Mouse (Mus musculus) heart, adult 2 months (tissue): ENCODE results near the gene Cd36. TPM values are rescaled to one million over a fixed set of nuclear protein-coding genes. Genes with fewer than 3 reads are reported as not detected.
A peak's percentile ranks its signal among the peaks of the same experiment; 100 is the strongest.

Experiments used
- DNase-seq, 2 experiments: peaks; one replicate each; pipeline ENCODE4 v3.0.0; 2021
- H3K27ac ChIP-seq: fragments of 200-600 bp; 2 replicates; pipeline ENCODE4 v1.8.1; 2022
- H3K27me3 ChIP-seq: fragments of 200-500 bp; 2 replicates; pipeline ENCODE4 v1.6.1; 2012; ENCODE audit warnings: mild to moderate bottlenecking, low read length, inconsistent platforms, mixed read lengths; ENCODE audit not compliant: control insufficient read depth, insufficient read depth
- H3K36me3 ChIP-seq: fragments of 200-500 bp; 2 replicates; pipeline ENCODE4 v1.6.1; 2012; ENCODE audit warnings: low read length, inconsistent platforms; ENCODE audit not compliant: control insufficient read depth, insufficient read depth
- H3K4me1 ChIP-seq: fragments of 200-500 bp; 2 replicates; pipeline ENCODE4 v1.6.1; 2011; ENCODE audit warnings: low read length; ENCODE audit not compliant: control insufficient read depth, insufficient read depth
- H3K4me3 ChIP-seq: fragments of 200-600 bp; 2 replicates; pipeline ENCODE4 v1.8.1; 2022
- H3K79me2 ChIP-seq: fragments of 200-500 bp; replicated peaks from 2 replicates; pipeline ENCODE4 v1.6.1; 2012; ENCODE audit warnings: mild to moderate bottlenecking, inconsistent platforms, low read length, moderate library complexity, mixed read lengths; ENCODE audit not compliant: control insufficient read depth, insufficient read depth
- H3K9ac ChIP-seq: fragments of 200-500 bp; 2 replicates; pipeline ENCODE4 v1.6.1; 2012; ENCODE audit warnings: low read depth, mild to moderate bottlenecking, control low read depth, inconsistent platforms, low read length, mixed read lengths
- CTCF ChIP-seq: fragments of 200-600 bp; IDR thresholded peaks from 2 replicates; pipeline ENCODE4 v1.8.1; 2022; ENCODE audit warnings: antibody characterized with exemption, mild to moderate bottlenecking, moderate library complexity
- EP300 ChIP-seq: fragments of 200-500 bp; IDR thresholded peaks from 2 replicates; pipeline ENCODE4 v1.6.1; 2011; ENCODE audit warnings: low read depth, low read length, control low read depth; ENCODE audit not compliant: insufficient read depth
- POLR2A ChIP-seq: fragments of 200-500 bp; IDR thresholded peaks from 2 replicates; pipeline ENCODE4 v1.6.1; 2011; ENCODE audit warnings: mild to moderate bottlenecking, low read depth, low read length, control low read depth; ENCODE audit not compliant: insufficient read depth
- WGBS: fragments of 180-500 bp; shearing (Covaris S2); methylation state at CpG from one replicate; pipeline ENCODE4 v1.1.7; 2018; 5-methylcytosine and 5-hydroxymethylcytosine counted together
- intact Hi-C: fragments of 180-260 bp; cut with DNase I; formaldehyde crosslinking; loops from one replicate; pipeline ENCODE4 v1.15.1; 2025
- polyA plus RNA-seq: library from polyadenylated mRNA; depleted of rRNA; stranded (reverse); fragments of >200 nt; gene quantifications from 2 replicates; pipeline ENCODE4 v1.2.3, GENCODE M21; 2012
- total RNA-seq, 2 experiments: library from RNA; stranded (reverse); gene quantifications; 2 replicates each; pipeline ENCODE4 v1.2.3; 2021

The Cd36 gene
- total and polyA plus RNA-seq, 3 experiments: 341 to 1,999 (median 1,665) TPM

DNA sequence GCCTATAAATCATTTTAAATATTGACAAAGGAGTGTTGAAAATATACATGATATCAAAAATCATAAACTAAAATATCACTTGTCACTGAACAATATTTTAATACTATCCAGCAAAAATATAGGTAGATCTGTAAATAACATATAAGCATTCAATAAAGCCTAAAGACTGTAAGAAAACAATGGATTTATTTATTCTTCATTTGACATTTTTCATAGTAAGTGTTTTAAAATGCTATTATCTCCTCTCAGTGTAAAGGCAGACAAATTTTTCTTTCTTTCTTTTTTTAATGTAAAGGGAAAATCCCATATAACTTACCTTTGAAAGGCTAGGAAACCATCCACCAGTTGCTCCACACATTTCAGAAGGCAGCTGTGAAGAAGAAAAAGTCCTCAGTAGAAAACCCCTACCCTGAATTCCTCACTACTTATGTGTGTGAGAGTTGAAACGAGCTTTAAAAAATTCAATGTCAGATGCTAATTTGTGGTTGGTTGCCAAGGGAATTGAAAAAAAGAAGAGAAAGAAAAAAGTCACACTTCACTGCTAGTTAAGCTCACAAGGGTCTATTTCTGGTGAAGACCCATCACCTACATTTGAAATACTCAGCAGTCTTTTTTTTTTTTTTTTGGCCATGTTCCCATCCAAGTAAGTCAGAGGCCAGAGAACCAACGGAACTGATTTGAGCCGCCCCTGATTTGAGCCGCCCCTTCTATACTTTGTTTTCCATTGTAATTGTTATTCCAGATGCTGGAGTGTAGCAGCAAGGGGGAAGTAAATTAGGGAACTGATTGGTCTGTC, 53.1 kb downstream of the Cd36 start:
- no peaks in the 10 kb centered on the region for H3K27me3 ChIP-seq
- H3K79me2 ChIP-seq: peaks cover 6% of the 10 kb centered on the region; the same call in 1 of the 2 replicates
- TF ChIP-seq CTCF (no peak), EP300 (peak; percentile 67; the same call in 1 of the 2 replicates), POLR2A (peak; percentile 58)
- WGBS: under 1% methylated on average over 4 of the region's 4 CpGs
- H3K4me1 ChIP-seq: peaks cover 11% of the 10 kb centered on the region
- peaks cover 50% of the 10 kb centered on the region for H3K36me3 ChIP-seq
- H3K27ac ChIP-seq: peak overlapping the region; percentile 90
- peak overlapping the region; percentile 47 for H3K4me3 ChIP-seq
- DNase-seq: peak in 1 of 2 experiments; percentile 59
- intact Hi-C loops: loop anchor here (1.0 to 2.0 kb wide), 3 partner anchors 41 to 103 kb away; no protein-coding TSS in a partner anchor
- H3K9ac ChIP-seq: peak overlapping the region; percentile 45; the same call in 1 of the 2 replicates

DNA sequence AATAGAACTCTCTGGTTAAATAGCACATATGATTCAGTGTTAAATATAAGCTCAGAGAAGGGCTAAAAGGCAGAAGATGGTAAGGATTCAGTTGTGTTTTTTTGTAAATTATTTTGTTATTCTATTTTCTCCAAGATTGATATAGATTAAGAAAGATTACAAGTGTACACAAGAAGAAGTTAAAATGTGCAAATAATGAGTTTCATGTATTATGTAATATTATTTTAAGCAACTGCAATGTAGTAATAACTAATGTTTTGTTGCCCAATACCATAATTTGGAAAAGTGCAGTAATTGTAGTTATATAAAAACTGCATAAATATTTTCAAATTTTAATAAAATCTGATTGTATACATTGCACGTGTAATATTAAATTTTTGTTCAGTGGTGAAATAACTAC, 54.8 kb downstream of the Cd36 start:
- no peaks in the 10 kb centered on the region for H3K27me3 ChIP-seq
- H3K27ac ChIP-seq: peak overlapping the region; percentile 90
- no peak for DNase-seq
- no peak for TF ChIP-seq EP300
- no peak for TF ChIP-seq CTCF
- TF ChIP-seq POLR2A: no peak
- WGBS: 35% methylated on average over 1 of the region's 1 CpGs
- peaks cover 9% of the 10 kb centered on the region for H3K4me1 ChIP-seq
- no peak overlapping the region for H3K9ac ChIP-seq
- H3K79me2 ChIP-seq: peaks cover 3% of the 10 kb centered on the region; the same call in 1 of the 2 replicates
- H3K4me3 ChIP-seq: peak overlapping the region; percentile 47
- peaks cover 52% of the 10 kb centered on the region for H3K36me3 ChIP-seq
- intact Hi-C loops: loop anchor here (5.0 kb wide), 2 partner anchors 159 to 209 kb away; no protein-coding TSS in a partner anchor

DNA sequence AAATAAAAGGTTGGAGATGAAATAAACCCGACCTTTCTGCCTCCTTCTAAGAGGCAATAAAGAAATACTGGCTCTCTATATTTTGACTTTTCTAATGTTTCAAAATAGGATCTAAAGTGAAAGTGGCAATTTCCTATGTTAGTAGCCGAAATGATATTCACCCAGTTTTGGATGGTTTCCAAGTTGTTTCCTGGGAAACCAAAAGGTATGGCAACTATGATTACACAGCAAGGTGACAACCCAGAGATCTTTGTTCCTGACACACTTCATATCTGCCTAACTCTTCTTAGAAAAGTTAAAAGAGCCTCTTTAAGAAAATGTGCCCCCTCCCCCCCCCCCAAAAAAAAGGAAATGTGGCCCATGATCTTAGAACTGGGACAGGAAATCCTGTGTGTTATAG, 58.1 kb downstream of the Cd36 start:
- no peak for TF ChIP-seq EP300
- no peak for TF ChIP-seq CTCF
- TF ChIP-seq POLR2A: no peak
- Histone ChIP-seq H3K27ac (peak overlapping the region; percentile 90), H3K4me3 (peak overlapping the region; percentile 45), H3K36me3 (peaks cover 51% of the 10 kb centered on the region), H3K27me3 (no peaks in the 10 kb centered on the region), H3K9ac (peak overlapping the region; percentile 66; the same call in 1 of the 2 replicates), H3K79me2 (peaks cover 4% of the 10 kb centered on the region; the same call in 1 of the 2 replicates), H3K4me1 (peaks cover 3% of the 10 kb centered on the region)
- intact Hi-C loops: loop anchor here (5.0 kb wide), 2 partner anchors 162 to 212 kb away; no protein-coding TSS in a partner anchor
- WGBS: 18% methylated on average over 2 of the region's 2 CpGs
- no peak for DNase-seq

DNA sequence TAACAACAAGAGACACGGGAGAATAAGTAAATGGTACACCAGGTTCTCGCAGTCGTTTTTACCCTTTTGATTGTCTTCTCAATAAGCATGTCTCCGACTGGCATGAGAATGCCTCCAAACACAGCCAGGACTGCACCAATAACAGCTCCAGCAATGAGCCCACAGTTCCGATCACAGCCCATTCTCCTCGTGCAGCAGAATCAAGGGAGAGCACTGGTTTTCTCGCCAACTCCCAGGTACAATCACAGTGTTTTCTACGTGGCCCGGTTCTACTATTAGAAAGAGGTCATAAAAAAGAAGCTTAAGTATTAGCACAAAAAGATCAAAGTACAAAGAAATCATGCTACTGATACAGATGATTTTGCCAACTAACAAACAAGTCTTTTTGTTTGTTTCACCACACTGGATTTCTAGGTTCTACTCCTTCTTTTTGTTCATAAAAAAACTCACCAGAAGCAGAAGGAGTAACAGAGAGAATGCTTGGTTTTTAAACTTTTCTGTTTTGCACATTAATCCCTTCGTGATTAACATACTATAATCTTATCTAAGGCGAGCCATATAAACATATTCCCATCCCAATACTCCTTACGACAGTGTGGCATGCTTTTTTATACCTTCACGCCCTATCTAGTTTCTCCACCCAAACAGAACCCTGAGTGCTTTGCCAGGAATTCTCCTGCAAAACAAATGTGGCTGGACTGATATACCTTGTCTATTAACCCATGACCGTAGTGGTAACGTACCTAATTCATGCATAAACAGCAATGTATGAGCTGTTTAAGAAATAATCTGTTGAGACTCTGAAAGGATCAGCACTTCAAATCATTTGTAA, 59.7 kb downstream of the Cd36 start:
- Histone ChIP-seq H3K27ac (peak overlapping the region; percentile 90), H3K27me3 (no peaks in the 10 kb centered on the region), H3K4me3 (peak overlapping the region; percentile 45), H3K4me1 (peaks cover 4% of the 10 kb centered on the region), H3K9ac (peak overlapping the region; percentile 59), H3K79me2 (peaks cover 4% of the 10 kb centered on the region; the same call in 1 of the 2 replicates), H3K36me3 (peaks cover 59% of the 10 kb centered on the region)
- intact Hi-C loops: no loop called here
- TF ChIP-seq CTCF (no peak), EP300 (no peak), POLR2A (no peak)
- DNase-seq: no peak
- WGBS: 30% methylated on average over 15 of the region's 15 CpGs

DNA sequence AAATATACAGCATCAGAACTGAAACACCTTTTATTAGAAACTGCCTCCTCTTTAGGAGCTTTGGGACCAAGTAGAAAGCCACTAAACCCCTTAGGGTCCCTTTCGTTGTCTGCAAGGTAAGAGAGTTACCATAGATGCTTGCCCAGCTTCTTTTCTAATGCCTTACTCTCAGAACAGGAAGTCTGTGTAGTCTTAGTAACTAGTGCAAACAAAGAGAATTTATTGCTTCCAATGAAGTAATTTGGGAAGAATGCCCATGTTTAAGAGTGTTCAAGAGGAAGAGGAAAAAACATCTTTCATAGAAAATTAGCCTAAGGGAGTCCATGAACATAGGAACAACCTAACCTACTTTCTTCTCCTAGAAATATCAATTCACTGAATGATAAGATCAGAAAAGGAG, 67.2 kb downstream of the Cd36 start:
- Histone ChIP-seq H3K27me3 (no peaks in the 10 kb centered on the region), H3K9ac (no peak overlapping the region), H3K27ac (peak overlapping the region; percentile 38), H3K79me2 (peaks cover 2% of the 10 kb centered on the region; the same call in 1 of the 2 replicates), H3K4me3 (no peak overlapping the region), H3K36me3 (peaks cover 51% of the 10 kb centered on the region), H3K4me1 (peaks cover 6% of the 10 kb centered on the region)
- intact Hi-C loops: no loop called here
- TF ChIP-seq POLR2A (no peak), EP300 (no peak), CTCF (no peak)
- DNase-seq: no peak
- WGBS: 14% methylated on average over 1 of the region's 1 CpGs
